Mouse (Mus musculus) cerebellum, adult 2 months (tissue): ENCODE data around the gene Jak1.

Source experiments
- CTCF ChIP-seq: fragments of 200-500 bp; IDR thresholded peaks from 2 replicates; pipeline ENCODE4 v1.5.1; 2011; ENCODE audit warnings: low read depth, mild to moderate bottlenecking, control low read depth, low read length, moderate library complexity, borderline replicate concordance; ENCODE audit not compliant: insufficient read depth
- POLR2A ChIP-seq: fragments of 200-500 bp; IDR thresholded peaks from 2 replicates; pipeline ENCODE4 v1.6.1; 2011; ENCODE audit warnings: low read length, control low read depth, borderline replicate concordance; ENCODE audit not compliant: insufficient read depth

- TF ChIP-seq POLR2A (no peak), CTCF (no peak)
These were observed 87.3 kb downstream of the Jak1 start for GRCm38 (mm10) chr4:101177796-101178195.
